Mouse (Mus musculus) G1E (cell line): ENCODE measurements around the gene Gm10799. TPM values are rescaled to one million over a fixed set of nuclear protein-coding genes. Genes with fewer than 3 reads are reported as not detected.

ENCODE experiments used
- ATAC-seq: 2 replicates; pipeline ENCODE4 v1.8.0; 2016; ENCODE audit warnings: mild to moderate bottlenecking; ENCODE audit not compliant: insufficient number of reproducible peaks, poor library complexity, low FRiP score, severe bottlenecking; ENCODE audit errors: extremely low read depth
- DNase-seq: peaks from one replicate; pipeline ENCODE4 v3.0.0; 2012; ENCODE audit warnings: low spot score
- H3K27me3 ChIP-seq: 2 replicates; pipeline ENCODE4 v1.6.1; 2012; ENCODE audit warnings: mild to moderate bottlenecking, low read length, inconsistent platforms; ENCODE audit not compliant: insufficient read depth
- H3K36me3 ChIP-seq: replicated peaks from 2 replicates; pipeline ENCODE3; 2012; ENCODE audit warnings: mild to moderate bottlenecking, inconsistent platforms
- H3K4me1 ChIP-seq: 2 replicates; pipeline ENCODE4 v1.6.1; 2012; ENCODE audit warnings: low read depth, low read length, inconsistent platforms, mixed read lengths; ENCODE audit not compliant: insufficient read depth
- H3K4me3 ChIP-seq: 2 replicates; pipeline ENCODE4 v1.5.1; 2012; ENCODE audit warnings: low read depth, mild to moderate bottlenecking, inconsistent platforms, low read length, moderate library complexity, mixed read lengths
- H3K9me3 ChIP-seq: replicated peaks from 2 replicates; pipeline ENCODE4 v1.6.1; 2012; ENCODE audit warnings: inconsistent platforms
- CTCF ChIP-seq: IDR thresholded peaks from 2 replicates; pipeline ENCODE4 v1.5.1; 2012; ENCODE audit warnings: low read depth, low read length, inconsistent platforms, mixed read lengths
- GATA1 ChIP-seq: IDR thresholded peaks from 2 replicates; pipeline ENCODE4 v1.6.1; 2012; ENCODE audit warnings: borderline replicate concordance, low read length, inconsistent platforms, mixed read lengths
- GATA2 ChIP-seq: IDR thresholded peaks from 2 replicates; pipeline ENCODE4 v1.6.1; 2012; ENCODE audit warnings: low read depth, low read length, inconsistent platforms, borderline replicate concordance
- POLR2AphosphoS5 ChIP-seq: IDR thresholded peaks from 2 replicates; pipeline ENCODE4 v1.6.1; 2012; ENCODE audit warnings: low read depth, low read length, inconsistent platforms; ENCODE audit not compliant: insufficient replicate concordance
- TAL1 ChIP-seq: conservative IDR thresholded peaks from 2 replicates; pipeline ENCODE4 v1.6.1; 2012; ENCODE audit warnings: low read depth, low read length, inconsistent platforms, mixed read lengths
- polyA plus RNA-seq: library from polyadenylated mRNA; stranded (reverse); fragments of >175 nt; gene quantifications from 2 replicates; pipeline ENCODE4 v1.2.3, GENCODE M21; 2012
- total RNA-seq, 2 experiments: library from RNA; stranded (forward) in 1 of 2; stranded (reverse) in 1 of 2; fragments of 200-1000 nt in 1 of 2; fragments of >200 nt in 1 of 2; fragmentation: Nextera tagmentation in 1 of 2; gene quantifications; 2 replicates each; pipeline ENCODE4 v1.2.3; 2014 to 2017

Gm10799 gene
- total and polyA plus RNA-seq, 3 experiments, result not detected

- no peak for TF ChIP-seq TAL1
- TF ChIP-seq POLR2AphosphoS5, result no peak
- TF ChIP-seq GATA1, result no peak
- peaks cover 78% of the 10 kb centered on the region for H3K36me3 ChIP-seq
Measured at GRCm38 (mm10) chr2:104043624-104044478, 24.5 kb downstream of the Gm10799 start.

GRCm38 (mm10) chr2:104042766-104043165 lies 25.6 kb downstream of the Gm10799 start:
- peaks cover 79% of the 10 kb centered on the region for H3K36me3 ChIP-seq
- TF ChIP-seq CTCF, result no peak
- TF ChIP-seq GATA2, result no peak
- no peak for TF ChIP-seq GATA1
- no peak for TF ChIP-seq POLR2AphosphoS5
- TF ChIP-seq TAL1, result no peak

More at GRCm38 (mm10) chr2:104043624-104044478, 24.5 kb downstream of the Gm10799 start:
- DNase-seq (no peak), ATAC-seq (no peak)
- no peak overlapping the region for H3K4me3 ChIP-seq
- no peaks in the 10 kb centered on the region for H3K9me3 ChIP-seq
- H3K4me1 ChIP-seq, result peaks cover 29% of the 10 kb centered on the region
- H3K27me3 ChIP-seq, result no peaks in the 10 kb centered on the region

GRCm38 (mm10) chr2:104041632-104042031 lies 26.7 kb downstream of the Gm10799 start:
- DNase-seq (no peak), ATAC-seq (no peak)
- H3K4me1 ChIP-seq, result peaks cover 29% of the 10 kb centered on the region
- no peak overlapping the region for H3K4me3 ChIP-seq
- no peaks in the 10 kb centered on the region for H3K9me3 ChIP-seq
- no peaks in the 10 kb centered on the region for H3K27me3 ChIP-seq
- TF ChIP-seq TAL1 (no peak), POLR2AphosphoS5 (no peak), GATA2 (no peak), CTCF (no peak), GATA1 (no peak)
- peaks cover 87% of the 10 kb centered on the region for H3K36me3 ChIP-seq

More at GRCm38 (mm10) chr2:104042766-104043165, 25.6 kb downstream of the Gm10799 start:
- H3K4me3 ChIP-seq, result no peak overlapping the region
- no peaks in the 10 kb centered on the region for H3K27me3 ChIP-seq
- no peaks in the 10 kb centered on the region for H3K9me3 ChIP-seq
- ATAC-seq, result no peak
- no peak for DNase-seq
- peaks cover 29% of the 10 kb centered on the region for H3K4me1 ChIP-seq

- Histone ChIP-seq H3K36me3 (peaks cover 91% of the 10 kb centered on the region), H3K27me3 (no peaks in the 10 kb centered on the region), H3K9me3 (no peaks in the 10 kb centered on the region), H3K4me3 (no peak overlapping the region), H3K4me1 (peaks cover 20% of the 10 kb centered on the region)
- DNase-seq (no peak), ATAC-seq (no peak)
- TF ChIP-seq CTCF (no peak), GATA2 (no peak), GATA1 (no peak), POLR2AphosphoS5 (no peak), TAL1 (no peak)
Measured at GRCm38 (mm10) chr2:104038236-104038635, 30.1 kb downstream of the Gm10799 start.

- Histone ChIP-seq H3K9me3 (no peaks in the 10 kb centered on the region), H3K4me1 (peaks cover 14% of the 10 kb centered on the region), H3K36me3 (peaks cover 91% of the 10 kb centered on the region), H3K4me3 (no peak overlapping the region), H3K27me3 (no peaks in the 10 kb centered on the region)
- DNase-seq (no peak), ATAC-seq (no peak)
- TF ChIP-seq POLR2AphosphoS5, result no peak
Measured at GRCm38 (mm10) chr2:104036316-104036715, 32.0 kb downstream of the Gm10799 start.

- Histone ChIP-seq H3K36me3 (peaks cover 92% of the 10 kb centered on the region), H3K27me3 (no peaks in the 10 kb centered on the region), H3K4me3 (no peak overlapping the region), H3K9me3 (no peaks in the 10 kb centered on the region), H3K4me1 (peaks cover 15% of the 10 kb centered on the region)
- DNase-seq (no peak), ATAC-seq (no peak)
- no peak for TF ChIP-seq CTCF
- no peak for TF ChIP-seq POLR2AphosphoS5
- TF ChIP-seq TAL1, result no peak
- no peak for TF ChIP-seq GATA1
Measured at GRCm38 (mm10) chr2:104035595-104035994, 32.8 kb downstream of the Gm10799 start.
